Mouse (Mus musculus) embryonic facial prominence, embryonic 13.5 days (tissue): ENCODE measurements at regions not wholly inside any gene's neighbourhood (a gene's known extent, or its start where the extent isn't known, plus 50 kb on each side); places are given as distances from the start of the nearest gene placed in this dataset.

ENCODE experiments used
- ATAC-seq: fragments of 200-750 bp; cut with Nextera tagmentation; 2 replicates; pipeline ENCODE4 v1.8.0; 2017; ENCODE audit warnings: low read depth; ENCODE audit not compliant: insufficient number of reproducible peaks, insufficient read depth, low FRiP score, low TSS enrichment
- H3K27ac ChIP-seq: fragments of 300-500 bp; sonication (generic); 2 replicates; pipeline ENCODE4 v1.5.1; 2015; ENCODE audit warnings: moderate library complexity, mild to moderate bottlenecking, inconsistent platforms
- H3K27me3 ChIP-seq: fragments of 300-500 bp; sonication (generic); 2 replicates; pipeline ENCODE4 v1.6.1; 2015; ENCODE audit warnings: mild to moderate bottlenecking, inconsistent platforms
- H3K36me3 ChIP-seq: fragments of 300-500 bp; sonication (generic); 2 replicates; pipeline ENCODE4 v1.6.1; 2015; ENCODE audit warnings: mild to moderate bottlenecking, inconsistent platforms
- H3K4me1 ChIP-seq: fragments of 300-500 bp; sonication (generic); 2 replicates; pipeline ENCODE4 v1.6.1; 2015; ENCODE audit warnings: inconsistent platforms
- H3K4me2 ChIP-seq: fragments of 300-500 bp; sonication (generic); 2 replicates; pipeline ENCODE4 v1.6.1; 2015; ENCODE audit warnings: moderate library complexity, mild to moderate bottlenecking, inconsistent platforms
- H3K4me3 ChIP-seq: fragments of 300-500 bp; sonication (generic); 2 replicates; pipeline ENCODE4 v1.5.1; 2015; ENCODE audit warnings: mild to moderate bottlenecking, inconsistent platforms
- H3K9ac ChIP-seq: fragments of 300-500 bp; sonication (generic); 2 replicates; pipeline ENCODE4 v1.6.1; 2015; ENCODE audit warnings: mild to moderate bottlenecking, inconsistent platforms
- H3K9me3 ChIP-seq: fragments of 300-500 bp; sonication (generic); 2 replicates; pipeline ENCODE4 v1.6.1; 2016; ENCODE audit warnings: inconsistent platforms
- WGBS: fragments of 180-500 bp; shearing (Covaris S2); methylation state at CpG from one replicate; pipeline ENCODE4 v1.1.7; 2015; ENCODE audit warnings: mixed read lengths; 5-methylcytosine and 5-hydroxymethylcytosine counted together

DNA sequence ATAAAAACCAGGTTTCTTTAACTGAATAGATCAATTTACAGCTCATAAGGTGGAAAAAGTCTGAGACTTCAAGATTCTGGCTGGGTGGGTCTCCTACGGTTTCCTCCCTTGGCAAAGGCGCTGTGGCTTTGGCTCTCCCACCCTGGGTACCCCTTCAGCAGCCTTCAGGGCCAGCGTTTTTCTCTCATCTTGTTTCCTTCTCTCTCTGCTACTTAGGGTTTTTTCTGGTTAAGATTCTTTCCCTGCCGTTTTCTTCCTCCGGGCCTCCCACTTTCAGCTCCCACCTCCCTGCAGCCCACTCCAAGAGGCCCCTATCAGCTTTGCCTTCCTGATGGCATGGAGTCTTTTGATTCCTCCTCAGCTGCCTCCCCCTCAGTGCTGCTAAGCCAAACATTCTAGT is 463.0 kb downstream of the Ccdc171 start:
- H3K4me1 ChIP-seq = peaks cover 42% of the 10 kb centered on the region
- H3K27ac ChIP-seq = peak overlapping the region; percentile 94
- no peaks in the 10 kb centered on the region for H3K27me3 ChIP-seq
- H3K9ac ChIP-seq = no peak overlapping the region
- H3K4me3 ChIP-seq = no peak overlapping the region
- ATAC-seq = peak; percentile 52; the same call in 1 of the 2 replicates
- H3K9me3 ChIP-seq = no peaks in the 10 kb centered on the region
- H3K4me2 ChIP-seq = peak overlapping the region; percentile 35
- WGBS = 15% methylated on average over 5 of the region's 5 CpGs
- no peaks in the 10 kb centered on the region for H3K36me3 ChIP-seq

DNA sequence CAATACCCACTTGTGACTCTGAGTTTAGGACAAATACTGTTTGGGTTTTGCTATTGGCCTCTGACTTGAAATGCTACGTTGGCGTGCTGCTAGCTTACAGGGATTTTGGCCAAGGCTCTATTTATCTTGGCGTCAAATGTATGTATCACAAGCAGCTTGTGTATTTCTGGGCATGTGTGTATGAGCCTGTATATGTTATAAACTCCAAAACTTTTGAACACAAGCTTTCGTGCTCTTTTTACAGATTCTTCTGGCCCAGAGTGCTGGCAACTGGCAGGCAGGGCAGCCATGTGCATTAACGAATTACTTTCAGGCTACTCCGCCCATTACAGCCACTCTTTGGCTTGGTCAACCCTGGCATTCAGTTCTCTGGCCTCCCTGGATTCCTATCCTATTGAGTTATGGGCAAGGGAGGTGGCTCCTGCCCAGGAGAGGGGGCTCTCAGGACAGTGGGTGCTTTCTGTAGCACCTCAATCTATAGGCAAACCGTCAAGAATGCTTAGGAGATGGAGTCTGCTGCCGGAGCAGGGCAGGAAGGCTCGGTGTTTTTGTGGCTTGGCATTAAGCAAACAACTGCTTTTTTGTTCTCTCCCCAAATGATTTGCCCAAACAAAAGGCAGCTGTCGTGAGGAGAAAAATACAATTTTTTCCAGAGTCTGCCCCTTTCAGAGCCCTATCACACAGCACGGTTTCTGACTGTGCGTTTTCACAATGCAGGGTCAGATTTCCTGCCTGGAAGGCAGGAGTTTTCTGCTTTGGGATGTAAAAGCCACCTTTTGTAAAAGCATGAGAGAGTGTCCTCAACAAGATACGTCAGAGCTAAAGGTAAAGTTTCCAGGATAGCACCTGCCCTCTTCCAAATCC is 465.0 kb downstream of the Ccdc171 start:
- H3K4me2 ChIP-seq = no peak overlapping the region
- no peaks in the 10 kb centered on the region for H3K9me3 ChIP-seq
- H3K4me1 ChIP-seq = peaks cover 42% of the 10 kb centered on the region
- H3K36me3 ChIP-seq = no peaks in the 10 kb centered on the region
- no peaks in the 10 kb centered on the region for H3K27me3 ChIP-seq
- whole genome bisulfite sequencing = 39% methylated on average over 13 of the region's 13 CpGs
- H3K27ac ChIP-seq = peak overlapping the region; percentile 94
- H3K9ac ChIP-seq = no peak overlapping the region; the same call in 1 of the 2 replicates
- ATAC-seq = no peak
- no peak overlapping the region for H3K4me3 ChIP-seq

DNA sequence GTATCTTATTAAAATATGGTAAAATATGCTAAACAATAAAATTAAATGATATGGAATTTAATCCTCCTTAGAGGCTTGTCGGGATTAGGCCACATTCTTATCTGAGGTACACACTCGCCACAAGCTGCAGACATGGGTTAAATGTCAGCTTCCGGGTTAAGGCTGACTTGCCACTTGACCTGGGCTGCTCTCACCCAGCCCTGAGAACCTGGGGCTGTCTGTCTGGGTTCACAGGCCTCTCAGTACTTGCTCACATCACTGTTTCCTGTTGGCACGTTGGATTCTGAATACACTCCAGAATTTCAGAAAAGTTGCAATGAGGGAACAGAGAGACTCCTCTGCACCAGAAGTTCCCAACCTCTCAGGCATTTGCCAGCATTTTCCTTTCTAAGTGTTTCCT is 465.9 kb downstream of the Ccdc171 start:
- Histone ChIP-seq H3K4me1 (peaks cover 42% of the 10 kb centered on the region), H3K27ac (peak overlapping the region; percentile 94)
- WGBS = 17% methylated on average over 4 of the region's 4 CpGs

DNA sequence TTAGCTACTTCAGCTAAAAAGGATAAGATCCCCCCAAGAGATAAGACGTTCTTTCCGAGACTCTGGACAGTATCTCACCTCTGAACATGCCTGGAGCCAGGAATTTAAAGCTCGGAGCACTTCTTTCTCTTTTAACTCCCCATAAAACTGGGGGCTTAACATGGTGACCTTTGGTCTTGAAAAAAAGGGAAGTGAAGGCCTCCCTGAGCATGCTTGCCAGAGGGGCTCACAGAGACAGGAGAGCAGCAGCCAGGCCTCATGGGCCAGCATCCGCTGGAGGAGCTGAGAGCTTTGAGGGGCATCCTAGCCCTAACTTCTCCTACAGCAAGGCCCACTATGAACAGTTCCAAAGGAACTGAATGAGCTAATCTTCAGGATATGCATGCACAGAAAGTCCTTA is 471.7 kb downstream of the Ccdc171 start:
- no peak for ATAC-seq
- Histone ChIP-seq H3K4me1 (peaks cover 18% of the 10 kb centered on the region), H3K4me2 (no peak overlapping the region), H3K36me3 (no peaks in the 10 kb centered on the region), H3K27ac (no peak overlapping the region), H3K27me3 (no peaks in the 10 kb centered on the region), H3K9ac (no peak overlapping the region), H3K9me3 (no peaks in the 10 kb centered on the region), H3K4me3 (no peak overlapping the region)
- WGBS = 45% methylated on average over 4 of the region's 4 CpGs

More for the DNA sequence above, 465.9 kb downstream of the Ccdc171 start:
- H3K4me2 ChIP-seq = no peak overlapping the region
- no peaks in the 10 kb centered on the region for H3K9me3 ChIP-seq
- H3K36me3 ChIP-seq = no peaks in the 10 kb centered on the region
- H3K27me3 ChIP-seq = no peaks in the 10 kb centered on the region
- 0 out of 2 replicates have a peak overlapping the region, but pooled peaks have one; percentile 36 for H3K9ac ChIP-seq
- no peak for ATAC-seq
- no peak overlapping the region for H3K4me3 ChIP-seq

DNA sequence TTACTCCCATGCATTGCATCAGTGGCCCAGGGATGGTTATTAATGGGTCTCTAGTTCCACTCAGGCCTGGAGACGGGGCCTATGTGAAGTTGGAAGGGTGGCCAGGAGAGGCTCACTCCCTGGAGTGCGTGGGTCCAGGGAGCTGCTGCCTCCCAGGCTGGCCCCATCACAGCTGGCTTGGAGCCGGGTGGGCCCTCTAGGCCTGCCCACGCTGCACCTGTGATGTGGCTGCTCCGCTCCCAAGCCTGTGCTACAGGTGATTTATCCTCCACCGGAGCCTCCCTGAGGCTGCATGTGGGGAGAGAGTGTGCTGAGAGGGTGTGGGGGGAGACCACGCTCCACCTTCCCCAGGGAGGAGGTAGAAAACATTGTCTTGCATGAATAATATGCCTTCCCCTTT is 476.3 kb downstream of the Ccdc171 start:
- 0 out of 2 replicates have a peak, but pooled peaks have one; percentile 52 for ATAC-seq
- no peak overlapping the region for H3K4me2 ChIP-seq
- no peak overlapping the region for H3K9ac ChIP-seq
- no peak overlapping the region for H3K4me3 ChIP-seq
- 51% methylated on average over 7 of the region's 7 CpGs for WGBS
- no peaks in the 10 kb centered on the region for H3K36me3 ChIP-seq
- peak overlapping the region; percentile 48 for H3K27ac ChIP-seq
- H3K27me3 ChIP-seq = no peaks in the 10 kb centered on the region
- peaks cover 27% of the 10 kb centered on the region for H3K4me1 ChIP-seq
- H3K9me3 ChIP-seq = no peaks in the 10 kb centered on the region

DNA sequence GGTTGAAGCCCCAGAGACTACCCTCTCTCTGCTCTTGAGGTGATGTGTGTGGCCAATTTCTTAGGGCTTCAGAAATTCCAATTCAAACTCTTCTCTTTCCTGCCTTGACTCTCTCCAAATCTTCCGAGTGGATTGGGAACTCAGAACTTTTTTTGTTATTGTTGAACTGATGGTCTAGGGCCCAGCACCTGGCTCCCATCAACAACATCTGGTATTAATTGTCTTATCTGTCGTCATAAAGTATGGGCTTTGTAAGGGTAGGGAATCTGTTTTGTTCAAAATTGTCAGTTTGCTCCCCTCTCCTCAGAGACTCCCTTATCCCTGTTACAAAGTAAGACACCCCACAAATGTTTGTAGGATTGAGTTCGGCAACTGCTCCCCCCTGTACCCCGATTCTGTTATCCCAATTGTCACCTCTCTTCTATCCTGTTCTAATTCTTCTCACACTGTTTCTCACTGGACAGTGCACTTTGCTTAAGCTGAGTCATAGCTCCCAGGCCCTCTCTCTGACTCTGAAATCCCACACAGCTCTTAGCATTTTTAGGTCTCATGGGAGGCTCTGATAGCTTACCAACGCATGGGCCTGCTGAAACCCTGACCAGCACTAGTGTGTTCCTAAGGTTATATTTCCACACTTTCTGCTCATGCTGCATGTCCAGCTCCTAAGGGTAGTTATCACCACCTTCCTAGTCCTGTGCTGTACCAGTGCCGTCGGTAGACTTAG is 478.9 kb downstream of the Ccdc171 start:
- H3K27ac ChIP-seq = 0 out of 2 replicates have a peak overlapping the region, but pooled peaks have one; percentile 40
- peaks cover 27% of the 10 kb centered on the region for H3K4me1 ChIP-seq
- WGBS = 49% methylated on average over 7 of the region's 7 CpGs
- no peak for ATAC-seq
- H3K36me3 ChIP-seq = no peaks in the 10 kb centered on the region
- no peaks in the 10 kb centered on the region for H3K27me3 ChIP-seq
- no peak overlapping the region for H3K9ac ChIP-seq
- no peak overlapping the region for H3K4me3 ChIP-seq
- no peak overlapping the region for H3K4me2 ChIP-seq
- H3K9me3 ChIP-seq = no peaks in the 10 kb centered on the region

DNA sequence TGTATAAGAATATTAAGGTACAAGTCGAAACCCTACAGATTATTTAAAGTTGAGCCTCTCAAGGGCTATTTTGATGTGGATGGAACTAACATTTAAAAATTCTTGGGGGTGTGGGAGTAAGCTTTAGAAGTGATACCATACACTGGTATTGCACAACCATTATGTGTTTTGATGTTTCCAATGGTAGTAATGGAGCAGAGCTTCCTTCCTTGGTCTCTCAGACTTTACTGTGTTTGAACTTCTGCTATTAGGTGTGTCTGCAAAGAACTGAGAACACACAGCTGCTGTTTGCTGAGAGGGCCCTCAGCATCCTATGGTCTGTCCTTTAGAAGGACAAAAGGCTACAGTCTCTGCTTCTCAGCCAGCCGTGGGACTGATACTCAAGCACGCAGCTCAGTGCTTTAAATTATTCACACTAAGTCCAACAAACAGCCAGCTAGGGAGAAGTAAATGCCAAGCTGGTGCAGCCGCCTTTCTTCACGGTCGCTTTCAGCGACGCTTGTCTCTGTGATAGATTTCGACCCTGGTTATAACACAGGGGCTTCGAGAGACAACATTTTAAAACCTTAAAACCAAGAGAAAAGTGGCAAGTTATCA is 479.5 kb downstream of the Ccdc171 start:
- no peaks in the 10 kb centered on the region for H3K9me3 ChIP-seq
- H3K27me3 ChIP-seq = no peaks in the 10 kb centered on the region
- no peak overlapping the region for H3K9ac ChIP-seq
- H3K27ac ChIP-seq = peak overlapping the region; percentile 40; the same call in 1 of the 2 replicates
- 59% methylated on average over 10 of the region's 10 CpGs for WGBS
- H3K36me3 ChIP-seq = no peaks in the 10 kb centered on the region
- H3K4me3 ChIP-seq = no peak overlapping the region
- no peak overlapping the region for H3K4me2 ChIP-seq
- no peak for ATAC-seq
- peaks cover 27% of the 10 kb centered on the region for H3K4me1 ChIP-seq

DNA sequence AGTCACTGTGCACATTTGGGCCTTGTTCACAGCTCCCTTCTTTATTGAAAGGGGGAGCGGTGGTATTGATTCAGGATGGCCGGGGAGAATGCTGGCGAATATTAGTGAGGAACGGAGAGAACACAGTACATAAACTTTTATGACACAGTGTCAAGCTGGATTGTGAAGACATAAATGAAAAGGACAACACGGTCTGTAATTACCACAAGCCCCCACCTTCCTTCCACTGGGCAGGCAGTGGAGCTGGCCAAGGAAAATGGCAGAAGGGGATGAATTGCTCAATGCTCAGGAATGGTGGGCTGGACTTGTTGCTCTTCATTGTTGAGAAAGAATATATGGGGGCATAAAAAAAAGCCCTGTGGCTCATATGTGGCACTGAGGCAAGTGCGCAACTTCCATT is 486.6 kb downstream of the Ccdc171 start:
- Histone ChIP-seq H3K27me3 (no peaks in the 10 kb centered on the region), H3K27ac (no peak overlapping the region), H3K4me3 (no peak overlapping the region), H3K4me1 (0 out of 2 replicates have a peak, but pooled peaks cover 4% of the 10 kb centered on the region), H3K9me3 (no peaks in the 10 kb centered on the region), H3K9ac (no peak overlapping the region), H3K4me2 (no peak overlapping the region), H3K36me3 (no peaks in the 10 kb centered on the region)
- no peak for ATAC-seq
- WGBS = 91% methylated on average over 6 of the region's 6 CpGs

DNA sequence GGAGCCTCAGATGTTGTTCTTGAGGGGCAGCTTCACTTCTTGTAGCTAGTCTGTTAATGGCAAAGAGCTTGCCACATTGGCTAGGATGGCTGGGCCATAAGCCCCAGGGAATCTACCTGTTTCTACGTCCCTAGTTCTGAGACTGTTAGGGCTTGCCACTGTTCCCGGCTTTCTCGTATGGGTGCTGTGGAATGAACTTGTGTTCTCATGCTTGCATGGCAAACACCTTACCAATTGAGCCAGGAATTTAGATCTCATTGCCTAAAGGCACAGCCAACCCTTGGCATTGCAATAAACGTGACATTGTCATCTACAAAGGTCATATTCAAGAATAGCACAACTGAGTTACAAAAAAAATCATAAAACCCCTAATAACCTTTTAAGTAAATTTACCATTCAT is 489.8 kb downstream of the Ccdc171 start:
- peaks cover 31% of the 10 kb centered on the region for H3K4me1 ChIP-seq
- ATAC-seq = no peak
- no peaks in the 10 kb centered on the region for H3K9me3 ChIP-seq
- H3K4me3 ChIP-seq = no peak overlapping the region
- no peak overlapping the region for H3K9ac ChIP-seq
- WGBS = 72% methylated on average over 4 of the region's 4 CpGs
- no peak overlapping the region for H3K27ac ChIP-seq
- H3K27me3 ChIP-seq = no peaks in the 10 kb centered on the region
- no peaks in the 10 kb centered on the region for H3K36me3 ChIP-seq
- H3K4me2 ChIP-seq = no peak overlapping the region

DNA sequence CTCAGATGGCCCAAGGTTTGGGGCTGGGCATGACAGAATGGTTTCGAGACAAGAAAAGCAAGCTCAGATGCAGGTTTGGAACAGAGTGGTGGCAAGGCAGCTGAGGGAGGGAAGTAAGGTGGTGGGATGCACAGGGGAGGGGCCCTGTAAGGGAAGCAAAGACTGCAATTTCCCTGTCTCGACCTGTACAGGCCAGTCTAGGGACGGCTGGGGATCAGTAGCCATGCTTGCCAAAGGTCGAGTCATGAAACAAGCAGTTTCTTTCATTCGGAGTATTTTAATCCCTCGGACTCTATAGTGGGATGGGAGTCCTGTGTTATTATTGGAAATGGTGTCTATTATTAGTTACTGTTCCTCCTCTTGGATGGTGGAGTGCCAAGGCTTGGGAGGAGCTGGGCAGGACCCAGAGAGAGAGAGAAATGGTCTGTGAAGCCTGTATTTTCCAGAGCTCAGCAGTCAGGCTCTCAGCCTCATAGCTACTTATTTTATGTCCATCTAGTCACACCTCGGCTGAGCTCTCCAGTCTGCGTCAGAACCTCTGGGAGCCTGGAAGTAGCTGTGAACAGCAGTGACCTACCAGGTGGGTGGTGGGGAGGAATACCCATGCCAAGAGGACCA is 490.3 kb downstream of the Ccdc171 start:
- Histone ChIP-seq H3K4me3 (no peak overlapping the region), H3K36me3 (no peaks in the 10 kb centered on the region), H3K4me1 (peaks cover 34% of the 10 kb centered on the region), H3K27ac (no peak overlapping the region), H3K4me2 (no peak overlapping the region), H3K9me3 (no peaks in the 10 kb centered on the region), H3K27me3 (no peaks in the 10 kb centered on the region), H3K9ac (no peak overlapping the region)
- WGBS = 59% methylated on average over 8 of the region's 8 CpGs
- no peak for ATAC-seq

DNA sequence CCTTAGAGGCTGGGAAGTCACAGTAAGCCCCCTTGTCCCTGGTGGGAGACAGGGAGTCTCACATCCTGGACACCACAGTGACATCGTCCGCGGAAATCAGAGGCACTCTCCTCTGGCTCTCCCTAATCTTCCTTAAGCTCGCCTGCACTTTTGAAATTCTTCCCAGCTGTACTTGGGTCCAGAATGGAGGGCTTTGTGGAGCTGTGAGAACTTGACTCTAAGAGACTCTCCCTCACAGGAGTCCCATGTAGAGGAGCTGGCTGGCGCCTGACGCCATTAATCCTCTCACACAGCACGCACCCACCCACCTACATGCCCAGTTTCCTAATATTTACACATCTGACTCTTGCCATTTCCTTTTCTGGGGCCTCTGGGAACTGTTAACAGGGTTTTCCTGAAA is 492.8 kb downstream of the Ccdc171 start:
- Histone ChIP-seq H3K27ac (peak overlapping the region; percentile 35; the same call in 1 of the 2 replicates), H3K4me1 (peaks cover 35% of the 10 kb centered on the region), H3K9me3 (no peaks in the 10 kb centered on the region), H3K4me3 (no peak overlapping the region), H3K4me2 (no peak overlapping the region), H3K9ac (no peak overlapping the region), H3K36me3 (no peaks in the 10 kb centered on the region), H3K27me3 (no peaks in the 10 kb centered on the region)
- WGBS = 70% methylated on average over 7 of the region's 7 CpGs
- no peak for ATAC-seq
